Mouse (Mus musculus) hindbrain, embryonic 13.5 days (tissue): ENCODE measurements around the gene Gm20388. TPM values are rescaled to one million over a fixed set of nuclear protein-coding genes. Genes with fewer than 3 reads are reported as not detected.

ENCODE experiments used
- ATAC-seq: fragments of 200-750 bp; cut with Nextera tagmentation; 2 replicates; pipeline ENCODE4 v1.8.0; 2017; ENCODE audit warnings: moderate TSS enrichment; ENCODE audit not compliant: low FRiP score
- H3K27ac ChIP-seq: fragments of 300-500 bp; sonication (generic); 2 replicates; pipeline ENCODE4 v1.5.1; 2015; ENCODE audit warnings: inconsistent platforms, mild to moderate bottlenecking, moderate library complexity
- H3K27me3 ChIP-seq: fragments of 300-500 bp; sonication (generic); 2 replicates; pipeline ENCODE4 v1.6.1; 2015; ENCODE audit warnings: mild to moderate bottlenecking, inconsistent platforms
- H3K36me3 ChIP-seq: fragments of 300-500 bp; sonication (generic); 2 replicates; pipeline ENCODE4 v1.6.1; 2015; ENCODE audit warnings: mild to moderate bottlenecking, inconsistent platforms
- H3K4me1 ChIP-seq: fragments of 300-500 bp; sonication (generic); replicated peaks from 2 replicates; pipeline ENCODE4 v1.6.1; 2015; ENCODE audit warnings: inconsistent platforms
- H3K4me2 ChIP-seq: fragments of 300-500 bp; sonication (generic); 2 replicates; pipeline ENCODE4 v1.6.1; 2015; ENCODE audit warnings: inconsistent platforms, mild to moderate bottlenecking, moderate library complexity
- H3K4me3 ChIP-seq: fragments of 300-500 bp; sonication (generic); 2 replicates; pipeline ENCODE4 v1.5.1; 2015; ENCODE audit warnings: mild to moderate bottlenecking, inconsistent platforms
- H3K9ac ChIP-seq: fragments of 300-500 bp; sonication (generic); 2 replicates; pipeline ENCODE4 v1.6.1; 2015; ENCODE audit warnings: mild to moderate bottlenecking, inconsistent platforms
- H3K9me3 ChIP-seq: fragments of 300-500 bp; sonication (generic); 2 replicates; pipeline ENCODE4 v1.6.1; 2016; ENCODE audit warnings: inconsistent platforms
- WGBS: fragments of 180-500 bp; shearing (Covaris S2); methylation state at CpG from one replicate; pipeline ENCODE4 v1.1.7; 2015; 5-methylcytosine and 5-hydroxymethylcytosine counted together
- polyA plus RNA-seq: library from polyadenylated mRNA; unstranded; fragments of >200 nt; fragmentation: Nextera tagmentation; extraction: Ambion mirVana; gene quantifications from 2 replicates; pipeline ENCODE4 v1.2.1, GENCODE M21; 2015

Gm20388 gene
- polyA plus RNA-seq, 1 experiment from 2014 or later, result 1.9 TPM

- no peak for ATAC-seq
- WGBS, result 42% methylated on average over 5 of the region's 5 CpGs
- no peaks in the 10 kb centered on the region for H3K9me3 ChIP-seq
- H3K36me3 ChIP-seq, result no peaks in the 10 kb centered on the region
- H3K9ac ChIP-seq, result no peak overlapping the region
- H3K27me3 ChIP-seq, result no peaks in the 10 kb centered on the region
- H3K4me3 ChIP-seq, result no peak overlapping the region
- H3K27ac ChIP-seq, result no peak overlapping the region
- H3K4me1 ChIP-seq, result no peaks in the 10 kb centered on the region
- no peak overlapping the region for H3K4me2 ChIP-seq
Measured at GRCm38 (mm10) chr8:122139784-122140183, 2229.1 kb downstream of the Gm20388 start.

- ATAC-seq, result no peak
- Histone ChIP-seq H3K27me3 (no peaks in the 10 kb centered on the region), H3K4me3 (no peak overlapping the region), H3K36me3 (no peaks in the 10 kb centered on the region), H3K9me3 (no peaks in the 10 kb centered on the region), H3K27ac (no peak overlapping the region), H3K4me1 (no peaks in the 10 kb centered on the region), H3K4me2 (no peak overlapping the region), H3K9ac (no peak overlapping the region)
- 92% methylated on average over 4 of the region's 4 CpGs for WGBS
Measured at GRCm38 (mm10) chr8:122140411-122140810, 2229.8 kb downstream of the Gm20388 start.

GRCm38 (mm10) chr8:122142428-122142827, 2231.8 kb downstream of the Gm20388 start:
- Histone ChIP-seq H3K4me3 (no peak overlapping the region), H3K4me2 (no peak overlapping the region)
- 90% methylated on average over 4 of the region's 4 CpGs for WGBS

GRCm38 (mm10) chr8:122143231-122143630, 2232.6 kb downstream of the Gm20388 start:
- no peak overlapping the region for H3K4me3 ChIP-seq
- H3K4me2 ChIP-seq, result no peak overlapping the region
- WGBS, result 100% methylated on average over 1 of the region's 1 CpGs
- H3K9me3 ChIP-seq, result no peaks in the 10 kb centered on the region
- no peak overlapping the region for H3K9ac ChIP-seq
- ATAC-seq, result no peak
- no peak overlapping the region for H3K27ac ChIP-seq
- H3K27me3 ChIP-seq, result no peaks in the 10 kb centered on the region
- no peaks in the 10 kb centered on the region for H3K4me1 ChIP-seq
- H3K36me3 ChIP-seq, result no peaks in the 10 kb centered on the region

More at GRCm38 (mm10) chr8:122142428-122142827, 2231.8 kb downstream of the Gm20388 start:
- Histone ChIP-seq H3K9me3 (no peaks in the 10 kb centered on the region), H3K36me3 (no peaks in the 10 kb centered on the region), H3K27ac (no peak overlapping the region), H3K4me1 (no peaks in the 10 kb centered on the region), H3K9ac (no peak overlapping the region), H3K27me3 (no peaks in the 10 kb centered on the region)
- no peak for ATAC-seq

GRCm38 (mm10) chr8:122144729-122145311, 2234.2 kb downstream of the Gm20388 start:
- no peak overlapping the region for H3K9ac ChIP-seq
- 60% methylated on average over 11 of the region's 11 CpGs for WGBS
- no peak overlapping the region for H3K27ac ChIP-seq
- no peaks in the 10 kb centered on the region for H3K27me3 ChIP-seq
- H3K9me3 ChIP-seq, result no peaks in the 10 kb centered on the region
- no peaks in the 10 kb centered on the region for H3K36me3 ChIP-seq
- no peak overlapping the region for H3K4me3 ChIP-seq
- no peak for ATAC-seq
- H3K4me1 ChIP-seq, result no peaks in the 10 kb centered on the region
- no peak overlapping the region for H3K4me2 ChIP-seq

- Histone ChIP-seq H3K4me2 (no peak overlapping the region), H3K9me3 (no peaks in the 10 kb centered on the region), H3K9ac (no peak overlapping the region), H3K36me3 (no peaks in the 10 kb centered on the region), H3K4me3 (no peak overlapping the region), H3K4me1 (no peaks in the 10 kb centered on the region), H3K27ac (no peak overlapping the region), H3K27me3 (no peaks in the 10 kb centered on the region)
- no peak for ATAC-seq
- 79% methylated on average over 4 of the region's 4 CpGs for WGBS
Measured at GRCm38 (mm10) chr8:122149045-122149444, 2238.4 kb downstream of the Gm20388 start.

GRCm38 (mm10) chr8:122149606-122150005, 2239.0 kb downstream of the Gm20388 start:
- no peak overlapping the region for H3K9ac ChIP-seq
- no peak overlapping the region for H3K4me2 ChIP-seq
- no peak overlapping the region for H3K4me3 ChIP-seq
- WGBS, result 92% methylated on average over 8 of the region's 8 CpGs
- no peak overlapping the region for H3K27ac ChIP-seq
- H3K9me3 ChIP-seq, result no peaks in the 10 kb centered on the region
- ATAC-seq, result no peak
- no peaks in the 10 kb centered on the region for H3K27me3 ChIP-seq
- no peaks in the 10 kb centered on the region for H3K4me1 ChIP-seq
- H3K36me3 ChIP-seq, result no peaks in the 10 kb centered on the region

GRCm38 (mm10) chr8:122151541-122151940, 2240.9 kb downstream of the Gm20388 start:
- no peak overlapping the region for H3K4me3 ChIP-seq
- H3K27me3 ChIP-seq, result no peaks in the 10 kb centered on the region
- H3K4me2 ChIP-seq, result no peak overlapping the region
- no peak overlapping the region for H3K27ac ChIP-seq
- ATAC-seq, result no peak
- WGBS, result 92% methylated on average over 3 of the region's 3 CpGs
- H3K4me1 ChIP-seq, result peaks cover 6% of the 10 kb centered on the region; the same call in 1 of the 2 replicates
- H3K9ac ChIP-seq, result no peak overlapping the region
- H3K9me3 ChIP-seq, result no peaks in the 10 kb centered on the region
- H3K36me3 ChIP-seq, result no peaks in the 10 kb centered on the region

- no peaks in the 10 kb centered on the region for H3K9me3 ChIP-seq
- no peak overlapping the region for H3K4me3 ChIP-seq
- no peak for ATAC-seq
- WGBS, result 15% methylated on average over 10 of the region's 10 CpGs
- H3K27ac ChIP-seq, result no peak overlapping the region
- no peaks in the 10 kb centered on the region for H3K27me3 ChIP-seq
- no peak overlapping the region for H3K9ac ChIP-seq
- H3K4me2 ChIP-seq, result no peak overlapping the region
- peaks cover 6% of the 10 kb centered on the region; the same call in 1 of the 2 replicates for H3K4me1 ChIP-seq
- H3K36me3 ChIP-seq, result no peaks in the 10 kb centered on the region
Measured at GRCm38 (mm10) chr8:122155082-122155643, 2244.5 kb downstream of the Gm20388 start.

- Histone ChIP-seq H3K9ac (no peak overlapping the region), H3K27me3 (no peaks in the 10 kb centered on the region), H3K36me3 (no peaks in the 10 kb centered on the region), H3K4me1 (peaks cover 6% of the 10 kb centered on the region; the same call in 1 of the 2 replicates), H3K4me2 (no peak overlapping the region), H3K9me3 (no peaks in the 10 kb centered on the region), H3K27ac (no peak overlapping the region), H3K4me3 (no peak overlapping the region)
- ATAC-seq, result no peak
- 94% methylated on average over 9 of the region's 9 CpGs for WGBS
Measured at GRCm38 (mm10) chr8:122155964-122156363, 2245.3 kb downstream of the Gm20388 start.

- ATAC-seq, result no peak
- Histone ChIP-seq H3K9ac (no peak overlapping the region), H3K27me3 (no peaks in the 10 kb centered on the region), H3K36me3 (no peaks in the 10 kb centered on the region), H3K27ac (no peak overlapping the region), H3K9me3 (no peaks in the 10 kb centered on the region), H3K4me2 (no peak overlapping the region), H3K4me3 (no peak overlapping the region), H3K4me1 (peaks cover 6% of the 10 kb centered on the region; the same call in 1 of the 2 replicates)
- WGBS, result 77% methylated on average over 12 of the region's 12 CpGs
Measured at GRCm38 (mm10) chr8:122157689-122158088, 2247.0 kb downstream of the Gm20388 start.

GRCm38 (mm10) chr8:122160165-122160564, 2249.5 kb downstream of the Gm20388 start:
- no peaks in the 10 kb centered on the region for H3K27me3 ChIP-seq
- peaks cover 4% of the 10 kb centered on the region; the same call in 1 of the 2 replicates for H3K4me1 ChIP-seq
- no peak overlapping the region for H3K4me2 ChIP-seq
- H3K4me3 ChIP-seq, result no peak overlapping the region
- 77% methylated on average over 5 of the region's 5 CpGs for WGBS
- no peaks in the 10 kb centered on the region for H3K9me3 ChIP-seq
- no peaks in the 10 kb centered on the region for H3K36me3 ChIP-seq
- no peak overlapping the region for H3K27ac ChIP-seq
- ATAC-seq, result no peak
- H3K9ac ChIP-seq, result no peak overlapping the region

- no peak overlapping the region for H3K4me3 ChIP-seq
- no peak for ATAC-seq
- no peak overlapping the region for H3K27ac ChIP-seq
- no peak overlapping the region for H3K9ac ChIP-seq
- no peaks in the 10 kb centered on the region for H3K9me3 ChIP-seq
- 34% methylated on average over 8 of the region's 8 CpGs for WGBS
- H3K36me3 ChIP-seq, result no peaks in the 10 kb centered on the region
- no peak overlapping the region for H3K4me2 ChIP-seq
- H3K4me1 ChIP-seq, result no peaks in the 10 kb centered on the region
- no peaks in the 10 kb centered on the region for H3K27me3 ChIP-seq
Measured at GRCm38 (mm10) chr8:122162992-122163391, 2252.4 kb downstream of the Gm20388 start.
